Mouse (Mus musculus) forebrain, embryonic 11.5 days (tissue): ENCODE data around the gene Zfyve1. TPM values are rescaled to one million over a fixed set of nuclear protein-coding genes. Genes with fewer than 3 reads are reported as not detected.

Experiments used
- ATAC-seq: fragments of 200-750 bp; cut with Nextera tagmentation; replicated peaks from 2 replicates; pipeline ENCODE4 v1.8.0; 2017; ENCODE audit warnings: moderate TSS enrichment; ENCODE audit not compliant: low FRiP score
- DNase-seq: peaks from one replicate; pipeline ENCODE4 v3.0.0-alpha.2; 2017; ENCODE audit warnings: low spot score
- H3K27ac ChIP-seq: fragments of 300-500 bp; sonication (generic); 2 replicates; pipeline ENCODE4 v1.5.1; 2014; ENCODE audit warnings: low read depth, low read length
- H3K27me3 ChIP-seq: fragments of 300-500 bp; sonication (generic); 2 replicates; pipeline ENCODE4 v1.6.1; 2014; ENCODE audit warnings: mild to moderate bottlenecking, low read length, mixed read lengths; ENCODE audit not compliant: control insufficient read depth, insufficient read depth
- H3K36me3 ChIP-seq: fragments of 300-500 bp; sonication (generic); 2 replicates; pipeline ENCODE4 v1.6.1; 2014; ENCODE audit warnings: mild to moderate bottlenecking, low read length, moderate library complexity, mixed read lengths; ENCODE audit not compliant: control insufficient read depth, insufficient read depth
- H3K4me1 ChIP-seq: fragments of 300-500 bp; sonication (generic); replicated peaks from 2 replicates; pipeline ENCODE4 v1.6.1; 2014; ENCODE audit warnings: low read length, mixed read lengths; ENCODE audit not compliant: control insufficient read depth, insufficient read depth
- H3K4me2 ChIP-seq: fragments of 300-500 bp; sonication (generic); 2 replicates; pipeline ENCODE4 v1.6.1; 2014; ENCODE audit warnings: low read depth, mild to moderate bottlenecking, low read length, moderate library complexity, mixed read lengths; ENCODE audit not compliant: severe bottlenecking
- H3K4me3 ChIP-seq: fragments of 300-500 bp; sonication (generic); 2 replicates; pipeline ENCODE4 v1.5.1; 2014; ENCODE audit warnings: low read depth, low read length
- H3K9ac ChIP-seq: fragments of 300-500 bp; sonication (generic); 2 replicates; pipeline ENCODE4 v1.6.1; 2014; ENCODE audit warnings: low read length
- H3K9me3 ChIP-seq: fragments of 300-500 bp; sonication (generic); 2 replicates; pipeline ENCODE4 v1.6.1; 2016; ENCODE audit warnings: low read length, mixed read lengths; ENCODE audit not compliant: control insufficient read depth
- WGBS: fragments of 180-500 bp; shearing (Covaris S2); extraction: QIAGEN DNeasy Blood & Tissue Kit; methylation state at CpG from one replicate; pipeline ENCODE4 v1.1.7; 2014; 5-methylcytosine and 5-hydroxymethylcytosine counted together
- polyA plus RNA-seq: library from polyadenylated mRNA; unstranded; fragments of >200 nt; fragmentation: Nextera tagmentation; extraction: Ambion mirVana; gene quantifications from 2 replicates; pipeline ENCODE4 v1.2.1, GENCODE M21; 2014

Gene Zfyve1
- polyA plus RNA-seq, 1 experiment from 2014 or later: 24.9 TPM

- Histone ChIP-seq H3K9ac (no peak overlapping the region), H3K36me3 (no peaks in the 10 kb centered on the region), H3K27ac (0 out of 2 replicates have a peak overlapping the region, but pooled peaks have one; percentile 25), H3K4me3 (no peak overlapping the region), H3K9me3 (no peaks in the 10 kb centered on the region), H3K27me3 (no peaks in the 10 kb centered on the region), H3K4me1 (peaks cover 2% of the 10 kb centered on the region; the same call in 1 of the 2 replicates), H3K4me2 (no peak overlapping the region)
- DNase-seq (no peak), ATAC-seq (0 out of 2 replicates have a peak, but pooled peaks have one; percentile 12)
- 33% methylated on average over 5 of the region's 5 CpGs for WGBS
Measured at GRCm38 (mm10) chr12:83513185-83513584, 83.8 kb downstream of the Zfyve1 start.

- no peaks in the 10 kb centered on the region for H3K27me3 ChIP-seq
- peak; percentile 56; the same call in 1 of the 2 replicates for ATAC-seq
- 0 out of 2 replicates have a peak overlapping the region, but pooled peaks have one; percentile 25 for H3K27ac ChIP-seq
- peaks cover 2% of the 10 kb centered on the region; the same call in 1 of the 2 replicates for H3K4me1 ChIP-seq
- H3K9me3 ChIP-seq: no peaks in the 10 kb centered on the region
- H3K9ac ChIP-seq: no peak overlapping the region
- no peak overlapping the region for H3K4me2 ChIP-seq
- no peaks in the 10 kb centered on the region for H3K36me3 ChIP-seq
- WGBS: 36% methylated on average over 4 of the region's 4 CpGs
- H3K4me3 ChIP-seq: no peak overlapping the region
- no peak for DNase-seq
Measured at GRCm38 (mm10) chr12:83512783-83513182, 84.2 kb downstream of the Zfyve1 start.

GRCm38 (mm10) chr12:83510586-83510985 is 86.4 kb downstream of the Zfyve1 start:
- no peak for DNase-seq
- WGBS: 82% methylated on average over 5 of the region's 5 CpGs
- Histone ChIP-seq H3K4me2 (no peak overlapping the region), H3K9ac (no peak overlapping the region), H3K9me3 (no peaks in the 10 kb centered on the region), H3K27ac (no peak overlapping the region), H3K4me3 (no peak overlapping the region), H3K4me1 (peaks cover 2% of the 10 kb centered on the region; the same call in 1 of the 2 replicates), H3K27me3 (no peaks in the 10 kb centered on the region), H3K36me3 (no peaks in the 10 kb centered on the region)
- ATAC-seq: no peak

- H3K4me1 ChIP-seq: no peaks in the 10 kb centered on the region
- H3K36me3 ChIP-seq: no peaks in the 10 kb centered on the region
- no peak for ATAC-seq
- H3K4me3 ChIP-seq: no peak overlapping the region
- H3K9ac ChIP-seq: no peak overlapping the region
- WGBS: 83% methylated on average over 10 of the region's 10 CpGs
- no peaks in the 10 kb centered on the region for H3K27me3 ChIP-seq
- H3K27ac ChIP-seq: no peak overlapping the region
- no peak for DNase-seq
- no peak overlapping the region for H3K4me2 ChIP-seq
- H3K9me3 ChIP-seq: no peaks in the 10 kb centered on the region
Measured at GRCm38 (mm10) chr12:83506543-83506942, 90.5 kb downstream of the Zfyve1 start.

GRCm38 (mm10) chr12:83502190-83502589 is 94.8 kb downstream of the Zfyve1 start:
- ATAC-seq: no peak
- Histone ChIP-seq H3K9ac (no peak overlapping the region), H3K4me2 (no peak overlapping the region), H3K9me3 (no peaks in the 10 kb centered on the region), H3K27ac (no peak overlapping the region), H3K4me1 (no peaks in the 10 kb centered on the region), H3K27me3 (no peaks in the 10 kb centered on the region), H3K4me3 (no peak overlapping the region), H3K36me3 (no peaks in the 10 kb centered on the region)
- DNase-seq: no peak
- WGBS: 6% methylated on average over 9 of the region's 9 CpGs

- H3K9me3 ChIP-seq: no peaks in the 10 kb centered on the region
- no peak overlapping the region for H3K4me2 ChIP-seq
- H3K27ac ChIP-seq: no peak overlapping the region
- no peaks in the 10 kb centered on the region for H3K27me3 ChIP-seq
- ATAC-seq: no peak
- WGBS: 77% methylated on average over 5 of the region's 5 CpGs
- H3K4me3 ChIP-seq: no peak overlapping the region
- no peaks in the 10 kb centered on the region for H3K36me3 ChIP-seq
- no peaks in the 10 kb centered on the region for H3K4me1 ChIP-seq
- H3K9ac ChIP-seq: no peak overlapping the region
- DNase-seq: no peak
Measured at GRCm38 (mm10) chr12:83499256-83499655, 97.8 kb downstream of the Zfyve1 start.

GRCm38 (mm10) chr12:83497959-83498358 is 99.1 kb downstream of the Zfyve1 start:
- Histone ChIP-seq H3K27me3 (no peaks in the 10 kb centered on the region), H3K9ac (no peak overlapping the region), H3K9me3 (no peaks in the 10 kb centered on the region), H3K4me1 (no peaks in the 10 kb centered on the region), H3K4me2 (no peak overlapping the region), H3K27ac (no peak overlapping the region), H3K36me3 (no peaks in the 10 kb centered on the region), H3K4me3 (no peak overlapping the region)
- DNase-seq (no peak), ATAC-seq (no peak)
- 80% methylated on average over 3 of the region's 3 CpGs for WGBS

- Histone ChIP-seq H3K4me2 (no peak overlapping the region), H3K9me3 (no peaks in the 10 kb centered on the region), H3K27ac (no peak overlapping the region), H3K27me3 (no peaks in the 10 kb centered on the region), H3K36me3 (no peaks in the 10 kb centered on the region), H3K4me1 (no peaks in the 10 kb centered on the region), H3K9ac (no peak overlapping the region), H3K4me3 (no peak overlapping the region)
- 91% methylated on average over 6 of the region's 6 CpGs for WGBS
- DNase-seq (no peak), ATAC-seq (no peak)
Measured at GRCm38 (mm10) chr12:83496736-83497135, 100.3 kb downstream of the Zfyve1 start.
